Mouse (Mus musculus) hindbrain, embryonic 12.5 days (tissue): ENCODE results near the gene Nat10. TPM values are rescaled to one million over a fixed set of nuclear protein-coding genes. Genes with fewer than 3 reads are reported as not detected.

Experiments
- ATAC-seq: fragments of 200-750 bp; cut with Nextera tagmentation; 2 replicates; pipeline ENCODE4 v1.8.0; 2017; ENCODE audit warnings: moderate TSS enrichment; ENCODE audit not compliant: low FRiP score
- H3K27ac ChIP-seq: fragments of 300-500 bp; sonication (generic); 2 replicates; pipeline ENCODE4 v1.5.1; 2016; ENCODE audit warnings: mild to moderate bottlenecking
- H3K27me3 ChIP-seq: fragments of 300-500 bp; sonication (generic); 2 replicates; pipeline ENCODE4 v1.6.1; 2016; ENCODE audit warnings: mild to moderate bottlenecking
- H3K36me3 ChIP-seq: fragments of 300-500 bp; sonication (generic); 2 replicates; pipeline ENCODE4 v1.6.1; 2016; ENCODE audit warnings: mild to moderate bottlenecking
- H3K4me1 ChIP-seq: fragments of 300-500 bp; sonication (generic); 2 replicates; pipeline ENCODE4 v1.6.1; 2016
- H3K4me2 ChIP-seq: fragments of 300-500 bp; sonication (generic); replicated peaks from 2 replicates; pipeline ENCODE4 v1.6.1; 2016; ENCODE audit warnings: mild to moderate bottlenecking
- H3K4me3 ChIP-seq: fragments of 300-500 bp; sonication (generic); 2 replicates; pipeline ENCODE4 v1.5.1; 2016; ENCODE audit warnings: mild to moderate bottlenecking
- H3K9ac ChIP-seq: fragments of 300-500 bp; sonication (generic); 2 replicates; pipeline ENCODE4 v1.6.1; 2016; ENCODE audit warnings: mild to moderate bottlenecking, moderate library complexity
- H3K9me3 ChIP-seq: fragments of 300-500 bp; sonication (generic); replicated peaks from 2 replicates; pipeline ENCODE4 v1.6.1; 2016; ENCODE audit warnings: mild to moderate bottlenecking
- WGBS: fragments of 180-500 bp; shearing (Covaris S2); methylation state at CpG from one replicate; pipeline ENCODE4 v1.1.7; 2016; 5-methylcytosine and 5-hydroxymethylcytosine counted together
- polyA plus RNA-seq: library from polyadenylated mRNA; unstranded; fragments of >200 nt; fragmentation: Nextera tagmentation; extraction: Ambion mirVana; gene quantifications from 2 replicates; pipeline ENCODE4 v1.2.1, GENCODE M21; 2016

Nat10 gene
- polyA plus RNA-seq, result 23.5 and 25.7 TPM in 2 replicates

DNA sequence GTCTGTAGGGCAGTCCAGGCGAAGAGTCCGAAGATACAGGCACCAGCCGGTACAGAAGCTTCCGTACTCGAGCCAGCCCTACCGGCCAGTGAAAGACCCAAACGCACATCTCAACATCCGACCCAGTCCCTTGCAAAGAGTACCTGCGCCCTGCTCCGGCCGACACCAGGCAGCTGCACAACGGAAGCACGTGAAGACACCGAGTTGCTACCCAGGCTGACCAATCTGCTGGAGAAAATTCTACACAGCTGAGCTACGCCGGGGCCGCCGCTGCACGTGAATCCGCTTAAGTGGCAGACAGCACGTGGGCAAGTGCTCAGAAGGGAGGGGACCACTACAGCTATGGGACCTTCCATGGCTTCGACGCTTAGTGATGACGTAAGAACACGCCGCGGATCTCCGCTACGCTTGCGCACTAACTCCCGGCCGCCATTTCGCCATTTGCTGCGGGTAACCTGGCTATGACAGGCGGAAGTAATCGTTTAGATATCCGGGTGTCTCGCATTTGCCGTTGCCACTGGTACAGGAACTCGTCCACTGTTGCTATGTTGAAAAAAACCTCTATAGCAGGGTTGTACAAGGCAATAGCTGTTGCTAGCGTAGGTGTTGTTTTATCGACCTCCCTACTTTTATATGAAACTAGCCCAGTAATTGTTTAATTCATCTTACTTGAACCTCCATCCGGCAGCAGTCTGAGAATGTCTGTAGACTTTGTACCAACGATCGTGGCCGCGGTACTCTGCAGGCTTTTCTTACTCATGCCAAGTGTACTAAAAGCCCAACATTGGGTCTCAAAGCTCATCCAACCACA is at the start of gene Nat10:
Gene Nat10 (minus strand): TSS at position 365 of the 811 bp plus-strand sequence.
- Histone ChIP-seq H3K27ac (peak within 1 kb of the TSS; percentile 81), H3K4me1 (peaks cover 10% of the 10 kb centered on the region), H3K27me3 (no peaks in the 10 kb centered on the region), H3K36me3 (peaks cover 15% of the 10 kb centered on the region), H3K4me2 (peak within 1 kb of the TSS; percentile 78), H3K9ac (peak within 1 kb of the TSS; percentile 65), H3K4me3 (peak within 1 kb of the TSS; percentile 57), H3K9me3 (no peaks in the 10 kb centered on the region)
- ATAC-seq, result peak; percentile 97
- WGBS, result under 1% methylated on average over 47 of the region's 47 CpGs

DNA sequence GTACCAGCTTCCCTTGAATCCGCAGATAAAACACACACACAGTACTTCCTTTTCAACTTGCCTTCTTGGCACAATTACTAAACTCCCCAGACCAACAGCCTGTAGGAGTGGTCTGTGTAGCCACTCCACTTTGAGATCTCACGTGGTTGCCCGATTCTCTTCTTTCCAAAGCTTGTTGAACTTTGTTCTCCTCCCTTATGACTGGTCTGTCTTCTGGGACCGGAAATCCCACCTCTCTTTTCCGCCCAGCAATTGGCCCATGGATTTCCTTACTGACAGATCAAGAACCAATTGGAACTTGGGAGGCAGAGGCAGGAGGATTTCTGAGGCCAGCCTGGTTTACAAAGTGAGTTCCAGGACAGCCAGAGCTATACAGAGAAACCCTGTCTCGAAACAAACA is 49.3 kb upstream of the Nat10 start:
- 90% methylated on average over 6 of the region's 6 CpGs for WGBS
- H3K27ac ChIP-seq, result no peak overlapping the region
- ATAC-seq, result no peak

DNA sequence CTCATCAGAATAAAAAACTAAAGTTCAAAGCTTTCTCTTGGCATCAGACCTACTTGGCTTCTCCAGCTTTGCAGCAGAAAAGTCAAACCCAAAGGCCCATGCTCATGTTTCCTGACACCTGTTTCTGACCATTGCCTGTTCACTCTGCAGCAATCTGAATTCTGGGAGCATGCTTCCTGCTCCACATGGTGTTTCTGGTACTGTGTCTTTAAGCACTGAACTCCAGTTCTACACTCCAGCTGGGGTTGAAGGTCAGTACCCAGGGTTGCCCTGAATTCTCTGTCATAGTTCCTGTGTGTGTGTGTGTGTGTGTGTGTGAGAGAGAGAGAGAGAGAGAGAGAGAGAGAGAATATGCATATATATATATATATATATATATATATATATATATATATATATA is 47.4 kb upstream of the Nat10 start:
- no peak overlapping the region for H3K4me2 ChIP-seq
- no peaks in the 10 kb centered on the region for H3K9me3 ChIP-seq
- no peak overlapping the region for H3K9ac ChIP-seq
- no peaks in the 10 kb centered on the region for H3K27me3 ChIP-seq
- no peak overlapping the region for H3K27ac ChIP-seq
- H3K4me1 ChIP-seq, result no peaks in the 10 kb centered on the region
- no peak overlapping the region for H3K4me3 ChIP-seq
- no peaks in the 10 kb centered on the region for H3K36me3 ChIP-seq
- ATAC-seq, result no peak

More for the DNA sequence above, 49.3 kb upstream of the Nat10 start:
- H3K4me2 ChIP-seq, result no peak overlapping the region
- no peaks in the 10 kb centered on the region for H3K36me3 ChIP-seq
- H3K27me3 ChIP-seq, result no peaks in the 10 kb centered on the region
- no peak overlapping the region for H3K9ac ChIP-seq
- no peaks in the 10 kb centered on the region for H3K9me3 ChIP-seq
- H3K4me3 ChIP-seq, result no peak overlapping the region
- no peaks in the 10 kb centered on the region for H3K4me1 ChIP-seq

DNA sequence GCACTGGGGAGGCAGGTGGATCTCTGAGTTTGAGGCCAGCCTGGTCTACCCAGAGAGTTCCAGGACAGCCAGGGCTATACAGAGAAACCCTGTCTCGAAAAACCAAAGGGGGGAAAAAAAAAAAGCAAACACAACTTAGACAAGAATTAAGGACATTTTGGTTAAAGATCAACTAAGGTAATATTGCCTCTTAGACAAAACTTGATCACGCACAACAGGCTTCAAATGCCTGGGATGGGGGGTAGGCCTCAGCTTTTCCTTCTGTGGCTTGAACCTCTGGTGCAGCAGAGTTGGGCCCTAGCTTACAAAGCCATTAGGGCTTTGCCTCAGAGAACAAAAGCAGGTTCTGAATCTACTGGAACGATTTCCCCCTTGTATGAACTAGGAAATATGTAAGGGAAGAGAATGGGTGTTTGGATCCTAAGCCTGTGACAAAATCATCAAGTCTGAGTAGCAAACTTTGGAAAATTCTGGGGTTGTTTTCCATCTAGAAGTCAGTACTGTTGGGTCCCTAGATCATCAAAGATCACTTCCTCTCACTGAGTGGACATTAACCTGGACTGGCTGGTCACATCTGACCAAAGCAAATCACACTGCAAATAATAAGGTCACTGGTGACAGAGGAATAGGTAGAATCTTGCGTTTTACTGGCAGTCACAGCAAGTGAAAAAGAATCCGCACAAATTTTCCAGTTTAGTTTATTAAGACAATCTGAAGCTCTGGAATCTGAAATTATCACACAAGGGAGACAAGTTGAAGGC is 42.9 kb upstream of the Nat10 start:
- Histone ChIP-seq H3K4me3 (no peak overlapping the region), H3K9ac (no peak overlapping the region), H3K27ac (no peak overlapping the region), H3K4me1 (no peaks in the 10 kb centered on the region), H3K4me2 (no peak overlapping the region), H3K9me3 (no peaks in the 10 kb centered on the region), H3K36me3 (no peaks in the 10 kb centered on the region), H3K27me3 (no peaks in the 10 kb centered on the region)
- 79% methylated on average over 5 of the region's 5 CpGs for WGBS
- no peak for ATAC-seq

DNA sequence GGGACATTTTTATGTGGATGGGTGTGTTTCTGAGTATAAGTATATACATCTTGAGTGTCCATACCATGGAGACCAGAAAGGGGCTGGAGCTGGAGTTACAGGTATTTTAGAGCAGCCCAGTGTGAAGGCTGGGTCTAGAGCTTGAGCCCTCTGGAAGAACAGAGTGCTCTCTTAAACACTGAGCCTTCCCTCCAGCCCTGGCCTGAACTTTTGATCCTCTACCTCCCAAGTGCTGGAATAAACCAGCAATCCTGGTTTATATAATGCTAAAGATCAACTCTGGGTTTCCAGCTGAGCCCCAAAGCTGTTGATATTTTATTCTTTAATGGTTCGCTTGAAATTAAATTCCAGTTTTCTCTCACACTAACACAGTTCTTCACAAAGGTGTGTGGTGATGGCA is 41.4 kb upstream of the Nat10 start:
- H3K9me3 ChIP-seq, result no peaks in the 10 kb centered on the region
- peaks cover 3% of the 10 kb centered on the region; the same call in 1 of the 2 replicates for H3K4me1 ChIP-seq
- H3K9ac ChIP-seq, result no peak overlapping the region
- no peak overlapping the region for H3K27ac ChIP-seq
- H3K4me2 ChIP-seq, result no peak overlapping the region
- no peaks in the 10 kb centered on the region for H3K27me3 ChIP-seq
- 88% methylated on average over 1 of the region's 1 CpGs for WGBS
- ATAC-seq, result no peak
- H3K36me3 ChIP-seq, result no peaks in the 10 kb centered on the region
- H3K4me3 ChIP-seq, result no peak overlapping the region

DNA sequence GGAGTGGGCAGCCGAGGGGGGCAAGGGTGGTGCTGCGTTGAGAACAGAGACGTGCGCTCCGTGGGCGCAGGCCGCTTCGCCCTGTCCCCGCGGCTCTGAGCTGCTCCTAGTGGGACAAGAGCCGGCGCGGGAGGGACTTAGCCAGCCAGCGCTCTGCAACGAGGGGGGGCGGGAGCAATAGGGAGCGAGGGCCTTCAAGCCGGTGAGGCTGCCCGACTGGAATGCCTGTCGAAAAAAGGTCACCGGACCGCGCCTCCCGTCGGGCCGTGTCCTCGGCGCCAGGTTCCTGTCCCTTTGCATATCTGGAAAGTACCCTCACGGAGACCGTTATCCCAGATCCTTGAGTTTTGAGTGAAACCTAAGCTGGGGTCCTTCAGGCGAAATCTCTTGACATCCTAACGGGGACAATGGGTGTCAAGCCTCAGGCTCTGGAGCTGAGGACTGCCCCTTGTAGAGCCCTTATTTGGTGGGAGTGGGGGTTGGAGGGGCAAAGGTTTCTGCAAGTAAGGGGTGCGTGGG is 36.5 kb upstream of the Nat10 start, which contains the start of gene Caprin1:
Gene Caprin1 (minus strand): TSS at position 159 of the 519 bp plus-strand sequence.
- Histone ChIP-seq H3K27ac (peak within 1 kb of the TSS; percentile 100), H3K4me1 (peaks cover 17% of the 10 kb centered on the region), H3K27me3 (no peaks in the 10 kb centered on the region), H3K36me3 (peaks cover 11% of the 10 kb centered on the region), H3K9ac (peak within 1 kb of the TSS; percentile 98), H3K4me3 (peak within 1 kb of the TSS; percentile 95), H3K9me3 (no peaks in the 10 kb centered on the region), H3K4me2 (peak within 1 kb of the TSS; percentile 64)
- WGBS, result under 1% methylated on average over 33 of the region's 33 CpGs
- peak; percentile 94 for ATAC-seq

DNA sequence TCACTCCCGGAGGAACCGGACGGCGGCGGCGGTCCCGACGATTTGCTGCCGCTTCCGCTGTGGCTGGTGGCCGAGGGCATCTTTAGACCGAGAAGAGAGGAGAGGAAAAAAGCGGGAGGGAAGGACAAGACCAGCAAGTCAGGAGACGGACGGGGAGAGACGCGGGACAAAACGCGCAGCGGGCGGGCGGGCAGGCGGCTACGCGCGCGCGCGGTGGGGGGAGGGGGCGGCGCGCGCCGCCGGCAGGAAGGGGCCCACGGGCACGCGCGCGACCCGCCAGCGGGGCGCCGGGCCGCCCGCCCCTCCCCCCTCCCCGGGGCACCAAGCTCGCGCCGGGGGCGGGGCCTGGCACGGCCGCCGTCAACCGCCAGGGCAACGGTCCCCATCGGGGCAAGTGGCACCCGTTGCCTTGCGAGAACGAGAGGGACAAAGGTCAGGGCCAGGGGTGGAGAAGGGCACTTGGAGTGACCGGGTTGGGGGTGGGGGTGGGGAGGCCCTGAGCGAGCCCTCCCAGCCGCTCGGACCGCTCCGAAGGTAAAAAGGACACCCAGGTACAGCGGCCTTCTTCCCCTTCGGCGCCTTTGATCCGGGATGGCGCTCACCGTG is 35.9 kb upstream of the Nat10 start:
- Histone ChIP-seq H3K4me3 (peak overlapping the region; percentile 95), H3K36me3 (peaks cover 13% of the 10 kb centered on the region), H3K4me2 (peak overlapping the region; percentile 64), H3K9ac (peak overlapping the region; percentile 98), H3K9me3 (no peaks in the 10 kb centered on the region), H3K4me1 (peaks cover 18% of the 10 kb centered on the region), H3K27me3 (no peaks in the 10 kb centered on the region), H3K27ac (peak overlapping the region; percentile 100)
- ATAC-seq, result peak; percentile 77
- under 1% methylated on average over 54 of the region's 72 CpGs for WGBS

DNA sequence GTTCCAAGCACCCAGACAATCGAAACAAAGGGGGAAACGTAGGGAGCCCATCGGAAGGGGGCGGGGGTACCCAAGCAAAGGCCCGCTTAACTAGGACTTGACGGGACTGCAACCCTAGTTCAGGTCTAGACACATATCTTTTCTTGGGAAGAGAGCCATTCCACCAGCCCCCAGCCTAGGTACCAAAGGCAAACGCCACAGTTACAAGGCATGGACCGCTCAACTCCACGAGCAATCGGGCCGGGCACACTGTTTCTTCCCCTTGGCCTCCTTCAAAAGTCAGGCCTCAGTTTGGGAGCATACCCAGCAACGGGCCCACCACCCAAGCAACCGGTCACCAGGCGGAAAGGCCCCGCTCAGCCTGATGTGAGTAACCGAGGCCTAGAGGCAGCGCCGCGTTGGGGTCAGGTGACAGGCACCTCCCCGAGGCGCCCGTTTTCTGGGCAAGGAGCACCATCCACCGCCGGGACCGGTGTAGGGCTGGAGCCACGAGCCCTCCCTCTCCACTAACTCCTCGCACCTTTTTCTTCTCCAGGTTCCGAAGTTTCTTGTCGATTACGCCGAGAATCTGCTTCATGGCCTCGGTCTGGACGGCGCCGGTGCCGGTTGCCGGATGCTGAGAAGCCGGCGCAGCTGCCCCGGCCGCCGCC is 35.3 kb upstream of the Nat10 start:
- under 1% methylated on average over 42 of the region's 42 CpGs for WGBS

DNA sequence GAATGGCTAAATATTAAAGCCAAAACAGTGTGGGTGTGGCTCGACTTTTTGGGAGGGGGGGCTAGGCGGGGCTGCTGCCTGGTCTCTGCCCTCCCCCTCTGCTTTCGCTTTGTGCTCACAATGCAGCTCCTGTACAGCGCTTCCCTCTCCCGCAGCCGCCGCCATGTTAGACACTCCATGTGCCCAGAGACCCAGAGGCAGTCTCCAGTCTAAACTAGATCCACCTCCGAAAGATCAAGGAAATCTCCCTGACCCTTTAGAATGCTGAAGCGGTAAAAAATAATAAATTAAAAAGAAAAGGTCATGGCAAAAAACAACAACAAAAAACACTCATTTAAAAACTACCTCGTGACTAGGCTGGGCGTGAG is 34.8 kb upstream of the Nat10 start:
- Histone ChIP-seq H3K4me3 (peak overlapping the region; percentile 95), H3K9me3 (no peaks in the 10 kb centered on the region), H3K9ac (peak overlapping the region; percentile 98), H3K36me3 (peaks cover 20% of the 10 kb centered on the region), H3K4me2 (peak overlapping the region; percentile 64), H3K27me3 (no peaks in the 10 kb centered on the region), H3K4me1 (peaks cover 25% of the 10 kb centered on the region), H3K27ac (peak overlapping the region; percentile 100)
- WGBS, result 0% methylated on average over 11 of the region's 11 CpGs
- ATAC-seq, result peak; percentile 66

More for the DNA sequence above, 35.3 kb upstream of the Nat10 start:
- peaks cover 20% of the 10 kb centered on the region for H3K4me1 ChIP-seq
- peak overlapping the region; percentile 100 for H3K27ac ChIP-seq
- peak overlapping the region; percentile 98 for H3K9ac ChIP-seq
- peak; percentile 38 for ATAC-seq
- peaks cover 15% of the 10 kb centered on the region for H3K36me3 ChIP-seq
- H3K4me3 ChIP-seq, result peak overlapping the region; percentile 95
- H3K9me3 ChIP-seq, result no peaks in the 10 kb centered on the region
- H3K27me3 ChIP-seq, result no peaks in the 10 kb centered on the region
- peak overlapping the region; percentile 64 for H3K4me2 ChIP-seq

DNA sequence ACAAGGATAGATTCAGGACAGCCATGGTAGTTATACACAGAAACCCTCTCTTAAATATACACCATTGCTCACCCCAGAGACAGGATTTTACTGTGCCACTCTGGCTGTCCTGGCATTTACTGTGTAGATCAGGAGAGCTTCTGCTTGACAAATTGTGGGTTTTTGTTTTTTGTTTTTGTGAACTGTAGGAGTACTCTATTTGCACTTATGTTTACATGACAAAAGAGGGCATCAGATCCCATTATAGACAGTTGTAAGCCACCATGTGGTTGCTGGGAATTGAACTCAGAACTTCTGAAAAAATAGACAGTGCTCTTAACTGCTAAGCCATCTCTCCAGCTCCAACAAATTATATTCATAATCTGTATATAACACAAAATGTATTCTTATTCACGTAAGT is 30.9 kb upstream of the Nat10 start:
- Histone ChIP-seq H3K4me2 (0 out of 2 replicates have a peak overlapping the region, but pooled peaks have one; percentile 13), H3K9me3 (no peaks in the 10 kb centered on the region), H3K27me3 (no peaks in the 10 kb centered on the region), H3K36me3 (peaks cover 27% of the 10 kb centered on the region), H3K4me3 (no peak overlapping the region), H3K4me1 (peaks cover 31% of the 10 kb centered on the region), H3K27ac (no peak overlapping the region), H3K9ac (no peak overlapping the region)
- 100% methylated on average over 1 of the region's 1 CpGs for WGBS
- ATAC-seq, result no peak

DNA sequence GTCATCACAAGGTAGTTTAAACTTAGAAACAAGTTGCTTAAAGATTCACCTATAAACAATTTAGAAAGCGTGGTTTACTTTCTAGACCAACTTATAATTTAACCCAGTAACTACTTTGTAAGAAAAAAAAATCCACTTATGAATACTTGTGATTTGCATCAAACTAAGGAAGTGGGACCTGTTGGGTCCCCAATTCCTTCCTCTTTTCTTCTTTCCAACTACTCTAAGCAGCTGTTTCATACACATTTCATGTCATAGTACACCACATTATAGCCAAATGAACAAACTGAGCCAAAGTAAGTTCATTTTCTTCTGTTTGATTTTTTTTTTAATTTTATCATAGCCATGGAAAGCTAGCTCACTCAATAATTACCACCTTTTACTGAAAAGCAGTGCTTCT is 24.7 kb upstream of the Nat10 start:
- no peak overlapping the region for H3K4me3 ChIP-seq
- no peak overlapping the region for H3K4me2 ChIP-seq
- no peak overlapping the region for H3K27ac ChIP-seq
- no peak overlapping the region for H3K9ac ChIP-seq
- H3K36me3 ChIP-seq, result peaks cover 27% of the 10 kb centered on the region
- H3K4me1 ChIP-seq, result peaks cover 11% of the 10 kb centered on the region
- H3K27me3 ChIP-seq, result no peaks in the 10 kb centered on the region
- ATAC-seq, result no peak
- H3K9me3 ChIP-seq, result no peaks in the 10 kb centered on the region
- WGBS, result 91% methylated on average over 1 of the region's 1 CpGs
